Mouse (Mus musculus): ENCODE results near the gene Arfgap3. TPM values are rescaled to one million over a fixed set of nuclear protein-coding genes. Genes with fewer than 3 reads are reported as not detected.

The Arfgap3 gene
- total and polyA plus RNA-seq, 2 experiments from 2014 or later, result 22.4 to 86.9 TPM

DNA sequence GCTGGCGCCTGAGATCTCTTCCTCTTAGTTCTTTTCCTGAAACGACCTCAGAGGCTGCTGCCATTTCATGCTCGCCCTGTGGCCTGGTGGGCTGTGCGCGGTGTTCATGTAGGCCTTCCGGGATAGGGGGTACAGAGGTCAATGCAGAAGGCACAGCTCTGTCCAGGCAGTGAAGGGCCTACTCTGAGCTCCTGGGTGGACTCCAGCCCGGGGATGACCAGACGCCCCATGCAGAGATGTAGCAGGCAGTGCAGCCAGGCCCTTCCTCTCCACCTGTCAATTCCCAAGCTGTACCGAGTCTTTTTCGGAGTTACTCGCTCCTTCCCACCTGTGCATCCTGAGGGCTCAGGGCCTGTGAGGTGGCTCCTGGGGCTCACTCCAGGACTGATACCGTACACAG lies 43.9 kb downstream of the Arfgap3 start:
- no peak overlapping the region for H3K4me2 ChIP-seq (ENCODE audit: low read depth, low read length)
- TF ChIP-seq CTCF (IDR thresholded peaks at IDR 0.05; ENCODE audit: low read depth) (no peak), EP300 (IDR thresholded peaks at IDR 0.05; ENCODE audit: low read depth) (no peak)
- peaks cover 4% of the 10 kb centered on the region; the same call in 1 of the 2 replicates for H3K4me1 ChIP-seq (ENCODE audit: control insufficient read depth, insufficient read depth)
- H3K9me3 ChIP-seq (replicated peaks; ENCODE audit: control insufficient read depth, low read length), result no peaks in the 10 kb centered on the region
- no peaks in the 10 kb centered on the region for H3K27me3 ChIP-seq (ENCODE audit: control insufficient read depth, insufficient read depth, low read length)
- no peak overlapping the region for H3K4me3 ChIP-seq (ENCODE audit: low read depth, low read length)
- ATAC-seq (ENCODE audit: insufficient read depth, low read depth), result no peak
- peaks cover 56% of the 10 kb centered on the region for H3K36me3 ChIP-seq (replicated peaks; ENCODE audit: control insufficient read depth, insufficient read depth, low read length)
- DNase-seq (ENCODE audit: low spot score), result no peak
- no peak overlapping the region for H3K9ac ChIP-seq (replicated peaks; ENCODE audit: low read depth, low read length)
- peak overlapping the region; percentile 76 for H3K27ac ChIP-seq (ENCODE audit: low read depth)
- WGBS, result 87% methylated on average over 12 of the region's 12 CpGs

- H3K9ac ChIP-seq (replicated peaks; ENCODE audit: low read depth, low read length), result 0 out of 2 replicates have a peak overlapping the region, but pooled peaks have one; percentile 14
- no peaks in the 10 kb centered on the region for H3K27me3 ChIP-seq (ENCODE audit: control insufficient read depth, insufficient read depth, low read length)
Measured at GRCm38 (mm10) chr15:83305192-83305921, 44.7 kb downstream of the Arfgap3 start.

DNA sequence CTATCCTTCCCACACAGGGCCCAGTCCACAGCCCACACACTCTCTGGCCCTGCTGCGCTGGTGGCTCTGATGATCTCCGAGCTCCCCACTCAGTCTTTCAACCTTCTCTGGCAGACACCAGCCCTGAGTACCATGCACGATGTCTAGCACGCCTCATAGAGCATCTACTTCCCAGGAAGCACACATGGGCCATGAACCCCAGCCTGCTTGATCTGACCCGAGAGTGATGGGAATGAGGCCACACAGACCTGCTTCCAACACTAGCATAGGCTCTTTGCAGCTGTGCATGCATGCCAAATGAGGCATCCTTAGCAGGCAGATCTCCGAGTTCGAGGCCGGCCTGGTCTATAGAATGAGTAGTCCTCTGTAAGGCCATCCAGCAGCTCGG lies 45.2 kb downstream of the Arfgap3 start:
- DNase-seq (ENCODE audit: low spot score), result no peak
- no peak for TF ChIP-seq CTCF (IDR thresholded peaks at IDR 0.05; ENCODE audit: low read depth)
- TF ChIP-seq EP300 (IDR thresholded peaks at IDR 0.05; ENCODE audit: low read depth), result no peak
- H3K27ac ChIP-seq (ENCODE audit: low read depth), result peak overlapping the region; percentile 56
- H3K9ac ChIP-seq (replicated peaks; ENCODE audit: low read depth, low read length), result no peak overlapping the region
- no peaks in the 10 kb centered on the region for H3K9me3 ChIP-seq (replicated peaks; ENCODE audit: control insufficient read depth, low read length)
- no peak overlapping the region for H3K4me2 ChIP-seq (ENCODE audit: low read depth, low read length)
- H3K4me1 ChIP-seq (ENCODE audit: control insufficient read depth, insufficient read depth), result peaks cover 9% of the 10 kb centered on the region; the same call in 1 of the 2 replicates
- peaks cover 54% of the 10 kb centered on the region for H3K36me3 ChIP-seq (replicated peaks; ENCODE audit: control insufficient read depth, insufficient read depth, low read length)
- no peaks in the 10 kb centered on the region for H3K27me3 ChIP-seq (ENCODE audit: control insufficient read depth, insufficient read depth, low read length)
- no peak for ATAC-seq (ENCODE audit: insufficient read depth, low read depth)
- no peak overlapping the region for H3K4me3 ChIP-seq (ENCODE audit: low read depth, low read length)
- 87% methylated on average over 9 of the region's 9 CpGs for WGBS

More at GRCm38 (mm10) chr15:83305192-83305921, 44.7 kb downstream of the Arfgap3 start:
- Histone ChIP-seq H3K27ac (ENCODE audit: low read depth) (peak overlapping the region; percentile 76), H3K4me2 (ENCODE audit: low read depth, low read length) (no peak overlapping the region), H3K36me3 (replicated peaks; ENCODE audit: control insufficient read depth, insufficient read depth, low read length) (peaks cover 56% of the 10 kb centered on the region), H3K9me3 (replicated peaks; ENCODE audit: control insufficient read depth, low read length) (no peaks in the 10 kb centered on the region), H3K4me1 (ENCODE audit: control insufficient read depth, insufficient read depth) (peaks cover 4% of the 10 kb centered on the region; the same call in 1 of the 2 replicates), H3K4me3 (ENCODE audit: low read depth, low read length) (no peak overlapping the region)
- no peak for DNase-seq (ENCODE audit: low spot score)
- ATAC-seq (ENCODE audit: insufficient read depth, low read depth), result peak; percentile 59
- WGBS, result 68% methylated on average over 12 of the region's 12 CpGs
- TF ChIP-seq CTCF (IDR thresholded peaks at IDR 0.05; ENCODE audit: low read depth), result no peak
- TF ChIP-seq EP300 (IDR thresholded peaks at IDR 0.05; ENCODE audit: low read depth), result no peak

- 76% methylated on average over 13 of the region's 13 CpGs for WGBS
Measured at GRCm38 (mm10) chr15:83303656-83304484, 46.2 kb downstream of the Arfgap3 start.

DNA sequence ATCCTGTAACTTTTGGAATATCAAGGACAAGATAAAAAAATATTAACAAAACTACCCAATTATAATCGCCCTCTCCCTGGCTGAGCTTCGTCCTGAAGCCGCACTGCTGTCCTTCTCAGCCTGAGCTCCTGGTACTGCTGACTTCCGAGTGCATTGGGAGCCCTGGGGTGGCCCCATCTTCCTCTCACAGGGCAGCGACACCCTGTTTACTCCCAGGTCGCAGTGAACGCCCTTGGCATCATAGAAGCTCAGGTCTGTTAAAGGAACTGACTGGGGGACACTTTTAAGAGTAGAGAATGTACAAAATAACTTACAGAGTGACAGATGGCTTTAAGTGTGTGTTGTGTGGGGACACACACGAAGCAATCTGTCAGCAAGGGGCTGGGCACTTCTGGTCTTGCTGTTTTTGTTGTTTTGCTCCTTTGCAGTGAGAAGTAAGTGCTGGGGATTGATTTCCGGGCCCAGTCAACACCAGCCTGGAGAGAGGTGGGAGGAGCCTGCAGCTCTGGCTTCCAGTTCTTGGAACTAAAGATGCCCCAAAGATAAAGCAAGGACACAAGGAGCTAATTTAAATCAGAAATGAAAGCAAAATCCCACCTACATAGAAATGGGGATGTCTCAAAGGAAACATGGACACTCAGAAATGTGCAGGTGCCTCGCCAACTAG lies 50.0 kb downstream of the Arfgap3 start:
- WGBS, result 49% methylated on average over 10 of the region's 10 CpGs
- 0 out of 2 replicates have a peak overlapping the region, but pooled peaks have one; percentile 8 for H3K27ac ChIP-seq (ENCODE audit: low read depth)
- no peak overlapping the region for H3K9ac ChIP-seq (replicated peaks; ENCODE audit: low read depth, low read length)
- peaks cover 9% of the 10 kb centered on the region; the same call in 1 of the 2 replicates for H3K4me1 ChIP-seq (ENCODE audit: control insufficient read depth, insufficient read depth)
- H3K4me3 ChIP-seq (ENCODE audit: low read depth, low read length), result no peak overlapping the region
- no peaks in the 10 kb centered on the region for H3K27me3 ChIP-seq (ENCODE audit: control insufficient read depth, insufficient read depth, low read length)
- H3K9me3 ChIP-seq (replicated peaks; ENCODE audit: control insufficient read depth, low read length), result no peaks in the 10 kb centered on the region
- H3K36me3 ChIP-seq (replicated peaks; ENCODE audit: control insufficient read depth, insufficient read depth, low read length), result peaks cover 26% of the 10 kb centered on the region
- no peak for ATAC-seq (ENCODE audit: insufficient read depth, low read depth)
- no peak for DNase-seq (ENCODE audit: low spot score)
- no peak overlapping the region for H3K4me2 ChIP-seq (ENCODE audit: low read depth, low read length)
- TF ChIP-seq CTCF (IDR thresholded peaks at IDR 0.05; ENCODE audit: low read depth), result no peak
- no peak for TF ChIP-seq EP300 (IDR thresholded peaks at IDR 0.05; ENCODE audit: low read depth)

More at GRCm38 (mm10) chr15:83303656-83304484, 46.2 kb downstream of the Arfgap3 start:
- Histone ChIP-seq H3K4me3 (ENCODE audit: low read depth, low read length) (no peak overlapping the region), H3K4me1 (ENCODE audit: control insufficient read depth, insufficient read depth) (peaks cover 9% of the 10 kb centered on the region; the same call in 1 of the 2 replicates), H3K9me3 (replicated peaks; ENCODE audit: control insufficient read depth, low read length) (no peaks in the 10 kb centered on the region), H3K27me3 (ENCODE audit: control insufficient read depth, insufficient read depth, low read length) (no peaks in the 10 kb centered on the region), H3K36me3 (replicated peaks; ENCODE audit: control insufficient read depth, insufficient read depth, low read length) (peaks cover 59% of the 10 kb centered on the region), H3K27ac (ENCODE audit: low read depth) (peak overlapping the region; percentile 43; the same call in 1 of the 2 replicates), H3K4me2 (ENCODE audit: low read depth, low read length) (no peak overlapping the region), H3K9ac (replicated peaks; ENCODE audit: low read depth, low read length) (no peak overlapping the region)
- ATAC-seq (ENCODE audit: insufficient read depth, low read depth) (peak; percentile 40; the same call in 1 of the 2 replicates), DNase-seq (ENCODE audit: low spot score) (peak; percentile 34)
- no peak for TF ChIP-seq EP300 (IDR thresholded peaks at IDR 0.05; ENCODE audit: low read depth)
- TF ChIP-seq CTCF (IDR thresholded peaks at IDR 0.05; ENCODE audit: low read depth), result no peak

Data from heart, postnatal 0 days (tissue).